In the genomic region with DNA sequence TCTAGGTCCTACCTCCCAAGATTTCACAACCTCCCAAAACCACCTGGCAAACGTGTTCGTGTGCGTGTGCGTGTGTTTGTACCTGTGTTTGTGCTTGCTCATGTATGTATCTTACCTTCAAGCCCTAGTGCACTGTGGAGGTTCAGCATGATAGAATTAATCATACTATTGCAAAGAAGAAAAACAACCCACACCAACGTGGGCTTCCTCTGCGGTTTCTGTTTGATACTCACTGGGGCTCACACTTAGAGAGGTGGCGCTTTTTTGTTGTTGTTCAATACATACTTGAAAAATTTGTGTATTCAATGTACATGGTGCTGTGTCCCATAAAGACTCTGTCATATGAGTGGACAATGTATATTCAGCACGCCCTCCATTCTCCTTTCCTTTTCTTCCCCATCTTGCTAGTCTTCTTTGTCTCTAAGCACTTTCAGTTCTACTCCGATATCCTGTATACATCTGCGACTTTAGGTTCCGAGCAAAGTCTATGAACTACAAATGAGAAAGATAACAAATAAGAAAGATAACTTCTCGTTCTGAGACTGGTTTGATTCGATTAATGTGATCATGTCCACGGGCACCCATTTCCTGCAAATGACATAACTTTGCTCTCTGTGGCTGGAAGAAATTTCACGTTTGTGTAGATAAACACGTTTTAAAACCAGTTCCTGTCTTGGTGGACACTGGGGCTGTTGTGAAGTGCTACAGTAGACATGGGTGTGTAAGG, we compare ENCODE assay signal across 15 mouse cellular contexts. TPM values are rescaled to one million over a fixed set of nuclear protein-coding genes. Genes with fewer than 3 reads are reported as not detected.
A peak's percentile ranks its signal among the peaks of the same experiment; 100 is the strongest.
DNase-seq lines count a peak whose midpoint lies in the region; ATAC-seq and TF ChIP-seq lines count a peak whose summit lies in the region.
"Had no signal": no experiment of that assay in that cellular context is flagged by ENCODE, and none has a peak within 500 bp of the region (broad histone marks: within the 10 kb centered on the region; RNA-seq: fewer than 3 reads in every experiment).

No protein-coding gene starts in this region.

- no peaks in the 10 kb centered on the region for H3K9me3 ChIP-seq in liver, postnatal 0 days (ENCODE audit: low read length)
- no peaks in the 10 kb centered on the region for H3K9me3 ChIP-seq in stomach, postnatal 0 days (ENCODE audit: control insufficient read depth, low read length)
- no peaks in the 10 kb centered on the region for H3K9me3 ChIP-seq in forebrain, embryonic 13.5 days (replicated peaks)
- H3K9me3 ChIP-seq: embryonic facial prominence, embryonic 12.5 days; forebrain, embryonic 15.5 days had no signal

- TF ChIP-seq POLR2A in bone marrow, adult 2 months (IDR thresholded peaks at IDR 0.05; ENCODE audit: borderline replicate concordance, control insufficient read depth, low read depth, low read length), result no peak

- H3K4me1 ChIP-seq in bone marrow, adult 2 months (ENCODE audit: control insufficient read depth, insufficient read depth, low read length), result peaks cover 6% of the 10 kb centered on the region; the same call in 1 of the 2 replicates
- H3K4me1 ChIP-seq in liver, postnatal 0 days (ENCODE audit: insufficient read depth), result no peaks in the 10 kb centered on the region; the same call in 1 of the 2 replicates
- H3K4me1 ChIP-seq in stomach, postnatal 0 days (replicated peaks; ENCODE audit: control insufficient read depth, insufficient read depth), result no peaks in the 10 kb centered on the region
- peaks cover 19% of the 10 kb centered on the region; the same call in 1 of the 2 replicates for H3K4me1 ChIP-seq in forebrain, embryonic 13.5 days
- H3K4me1 ChIP-seq: embryonic facial prominence, embryonic 12.5 days had no signal

- TF ChIP-seq EP300 in liver, postnatal 0 days (IDR thresholded peaks at IDR 0.05; ENCODE audit: low read depth), result no peak
- no peak for TF ChIP-seq EP300 in stomach, postnatal 0 days (optimal IDR thresholded peaks at IDR 0.05)

- peak overlapping the region; percentile 70 for H3K4me3 ChIP-seq in bone marrow, adult 2 months (replicated peaks; ENCODE audit: control insufficient read depth, low read depth, low read length)
- H3K4me3 ChIP-seq in liver, postnatal 0 days (ENCODE audit: low read depth, low read length), result no peak overlapping the region
- peak overlapping the region; percentile 19; the same call in 1 of the 2 replicates for H3K4me3 ChIP-seq in stomach, postnatal 0 days (ENCODE audit: low read depth, low read length)
- H3K4me3 ChIP-seq in forebrain, embryonic 13.5 days, result no peak overlapping the region
- H3K4me3 ChIP-seq: embryonic facial prominence, embryonic 12.5 days; forebrain, embryonic 15.5 days; myocyte had no signal

- no peak overlapping the region for H3K9ac ChIP-seq in liver, postnatal 0 days (replicated peaks)
- H3K9ac ChIP-seq in stomach, postnatal 0 days (ENCODE audit: low read length), result no peak overlapping the region
- H3K9ac ChIP-seq in forebrain, embryonic 13.5 days, result no peak overlapping the region
- H3K9ac ChIP-seq: embryonic facial prominence, embryonic 12.5 days; forebrain, embryonic 15.5 days had no signal

- ATAC-seq in liver, postnatal 0 days, result no peak
- ATAC-seq in stomach, postnatal 0 days (ENCODE audit: low FRiP score, low TSS enrichment), result no peak; the same call in 1 of the 2 replicates
- ATAC-seq in forebrain, embryonic 13.5 days, result no peak
- ATAC-seq: forebrain, embryonic 15.5 days had no signal

- H3K27me3 ChIP-seq in liver, postnatal 0 days (ENCODE audit: insufficient read depth, low read length), result no peaks in the 10 kb centered on the region
- H3K27me3 ChIP-seq in stomach, postnatal 0 days (ENCODE audit: control insufficient read depth, insufficient read depth, low read length), result no peaks in the 10 kb centered on the region
- H3K27me3 ChIP-seq in forebrain, embryonic 13.5 days, result no peaks in the 10 kb centered on the region
- H3K27me3 ChIP-seq: embryonic facial prominence, embryonic 12.5 days; forebrain, embryonic 15.5 days had no signal

- H3K36me3 ChIP-seq in liver, postnatal 0 days (replicated peaks; ENCODE audit: insufficient read depth, low read length), result no peaks in the 10 kb centered on the region
- no peaks in the 10 kb centered on the region for H3K36me3 ChIP-seq in stomach, postnatal 0 days (ENCODE audit: control insufficient read depth, insufficient read depth, low read length)
- no peaks in the 10 kb centered on the region for H3K36me3 ChIP-seq in forebrain, embryonic 13.5 days (ENCODE audit: poor library complexity, severe bottlenecking)
- H3K36me3 ChIP-seq: embryonic facial prominence, embryonic 12.5 days; forebrain, embryonic 15.5 days had no signal

- TF ChIP-seq CTCF in bone marrow, adult 2 months (IDR thresholded peaks at IDR 0.05; ENCODE audit: control insufficient read depth, insufficient read depth, low read length), result no peak
- TF ChIP-seq CTCF in liver, postnatal 0 days (IDR thresholded peaks at IDR 0.05; ENCODE audit: low read depth), result no peak
- no peak for TF ChIP-seq CTCF in stomach, postnatal 0 days (IDR thresholded peaks at IDR 0.05; ENCODE audit: low read depth)

- WGBS in bone marrow, adult 2 months, result 4% methylated on average over 16 of the region's 16 CpGs
- WGBS in liver, postnatal 0 days (ENCODE audit: insufficient replicate concordance), result 40% methylated on average over 16 of the region's 16 CpGs
- WGBS in stomach, postnatal 0 days, result 59% methylated on average over 16 of the region's 16 CpGs
- 88% methylated on average over 16 of the region's 16 CpGs for WGBS in forebrain, embryonic 13.5 days

- H3K4me2 ChIP-seq in liver, postnatal 0 days (ENCODE audit: low read depth, low read length), result peak overlapping the region; percentile 51
- peak overlapping the region; percentile 15; the same call in 1 of the 2 replicates for H3K4me2 ChIP-seq in stomach, postnatal 0 days (replicated peaks; ENCODE audit: low read depth)
- H3K4me2 ChIP-seq in forebrain, embryonic 13.5 days, result no peak overlapping the region
- H3K4me2 ChIP-seq: embryonic facial prominence, embryonic 12.5 days; forebrain, embryonic 15.5 days had no signal

- peak overlapping the region; percentile 70 for H3K27ac ChIP-seq in bone marrow, adult 2 months (ENCODE audit: control insufficient read depth, insufficient read depth, low read depth, low read length, poor library complexity)
- peak overlapping the region; percentile 39; the same call in 1 of the 2 replicates for H3K27ac ChIP-seq in liver, postnatal 0 days (ENCODE audit: low read depth)
- peak overlapping the region; percentile 67 for H3K27ac ChIP-seq in stomach, postnatal 0 days (replicated peaks)
- H3K27ac ChIP-seq in forebrain, embryonic 13.5 days, result no peak overlapping the region
- H3K27ac ChIP-seq: embryonic facial prominence, embryonic 12.5 days had no signal

- DNase-seq in thymus, postnatal 0 days (ENCODE audit: low spot score), result peak; percentile 55
- DNase-seq in thymus, adult 18-20 months, result no peak
- DNase-seq in liver, postnatal 0 days, result no peak
- no peak for DNase-seq in stomach, postnatal 0 days (ENCODE audit: low spot score)
- DNase-seq in embryo, embryonic 10 days (ENCODE audit: low spot score), result no peak
- DNase-seq: cerebellum, adult 18-20 months; gastrocnemius, postnatal 36 days; heart, postnatal 10 days; kidney, adult 18-20 months had no signal

RNA-seq across cellular contexts. Expression of gene Gm1043, which starts 33.6 kb away (rescaled TPM):
- polyA plus RNA-seq in thymus, postnatal 0 days (2015; fragmentation: Nextera tagmentation; extraction: Ambion mirVana), result 0.22 and 0.27 TPM in 2 replicates
- polyA plus RNA-seq in bone marrow, adult 2 months (2011; ENCODE audit: insufficient read depth, insufficient read length, low replicate concordance, missing spikeins), result 0.85 and 0.88 TPM in 2 replicates
- not detected in 2 replicates for polyA plus RNA-seq in liver, postnatal 0 days (2015; fragmentation: Nextera tagmentation; extraction: Ambion mirVana)
- 0.02 and 0.07 TPM in 2 replicates for polyA plus RNA-seq in stomach, postnatal 0 days (2015; fragmentation: Nextera tagmentation; extraction: Ambion mirVana)
- polyA plus RNA-seq in forebrain, embryonic 13.5 days (2015; fragmentation: Nextera tagmentation; extraction: Ambion mirVana), result 0.40 and 0.68 TPM in 2 replicates
- polyA plus RNA-seq: embryonic facial prominence, embryonic 12.5 days; limb, embryonic 11.5 days; myocyte had no signal

Comparison
In these comparisons a context has a peak if more than half of its experiments do, and no peak if none do; other contexts are left out.
1. H3K4me3 ChIP-seq: peak in bone marrow, adult 2 months (single experiment) and stomach, postnatal 0 days (single experiment); none in liver, postnatal 0 days (single experiment) and forebrain, embryonic 13.5 days (single experiment).